Mouse (Mus musculus): ENCODE results near the gene Extl1. TPM values are rescaled to one million over a fixed set of nuclear protein-coding genes. Genes with fewer than 3 reads are reported as not detected.

Extl1 gene
- total RNA-seq, 2 experiments from 2014 or later = 44.7 to 46.5 TPM

DNA sequence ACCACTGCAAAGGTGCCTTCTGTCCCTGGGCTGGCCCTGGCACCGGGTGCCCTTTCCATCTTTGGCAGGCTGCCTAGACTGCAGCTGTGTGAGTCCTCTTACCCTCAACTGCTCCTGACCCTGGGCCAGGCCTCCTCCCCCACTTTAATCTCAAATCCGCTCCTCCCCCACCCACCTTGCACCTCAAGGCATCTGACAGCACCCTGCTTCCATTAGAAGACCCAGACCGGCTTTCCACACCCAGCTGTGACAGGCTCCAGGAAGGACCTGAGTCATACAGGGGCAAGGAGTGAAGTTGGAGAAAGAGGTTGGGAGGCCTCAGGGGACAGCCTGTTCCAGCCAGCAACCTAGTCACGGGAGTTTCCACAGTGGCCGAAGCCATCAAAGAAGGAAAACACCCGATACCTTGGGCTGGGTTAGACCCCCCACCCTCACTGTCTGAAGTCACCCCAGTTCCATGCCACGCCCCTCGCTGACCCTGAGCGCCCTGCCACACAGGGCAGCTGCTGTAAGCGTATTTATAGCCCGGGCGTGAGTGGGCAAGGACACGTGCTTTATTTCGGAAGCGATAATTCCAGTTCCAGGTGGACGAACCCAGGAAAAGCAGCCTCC, 27.7 kb downstream of the Extl1 start:
- no peak overlapping the region for H3K27ac ChIP-seq
- H3K4me3 ChIP-seq = no peak overlapping the region
- TF ChIP-seq CTCF (conservative IDR thresholded peaks at IDR 0.05) = no peak
- no peak for DNase-seq (ENCODE audit: low spot score in 2 of 2)

DNA sequence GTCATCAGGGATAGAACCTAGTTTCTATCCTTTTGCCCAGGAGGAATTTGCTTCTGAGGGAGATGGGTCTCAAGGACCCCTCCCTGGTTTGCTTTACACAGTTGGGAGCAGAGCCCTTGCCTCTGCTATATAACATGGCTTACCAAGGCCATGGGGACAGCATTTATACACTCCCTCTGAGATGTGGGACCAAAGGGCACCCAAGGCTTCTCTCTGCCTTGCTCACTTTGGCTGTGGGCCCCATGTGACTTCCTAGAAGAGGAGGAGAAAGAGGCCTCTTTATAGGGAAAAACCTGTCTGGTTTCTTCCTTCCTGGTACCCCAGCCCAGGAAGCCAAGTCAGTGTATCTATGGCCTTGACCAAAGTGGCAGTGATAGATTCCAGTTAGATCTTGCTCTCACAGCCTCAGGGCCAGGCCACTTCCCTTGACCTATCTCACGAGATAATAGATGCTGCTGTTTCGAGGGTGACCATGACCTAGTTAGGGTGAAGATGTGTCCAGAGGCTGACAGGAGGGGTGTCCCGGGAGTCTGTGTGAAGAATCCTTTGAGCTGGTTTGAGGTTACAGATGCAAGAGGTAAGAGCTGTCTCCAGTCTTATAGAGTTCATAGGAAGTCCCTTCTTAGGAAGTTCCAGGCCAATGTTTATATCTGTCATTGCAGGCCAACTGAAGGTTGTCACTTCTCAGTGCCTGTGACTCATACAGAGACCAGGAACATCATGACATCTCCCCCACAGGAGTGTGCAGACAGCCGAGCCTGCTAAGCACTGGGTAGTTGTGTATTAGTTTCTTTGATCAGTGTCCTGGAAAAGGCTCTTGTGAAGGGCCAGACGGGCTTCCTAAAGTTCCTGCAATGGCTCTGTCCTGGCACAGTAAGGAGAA, 29.9 kb downstream of the Extl1 start:
- DNase-seq (ENCODE audit: low spot score in 2 of 2) = no peak
- TF ChIP-seq CTCF (conservative IDR thresholded peaks at IDR 0.05) = no peak
- Histone ChIP-seq H3K27ac (no peak overlapping the region), H3K4me3 (no peak overlapping the region)

DNA sequence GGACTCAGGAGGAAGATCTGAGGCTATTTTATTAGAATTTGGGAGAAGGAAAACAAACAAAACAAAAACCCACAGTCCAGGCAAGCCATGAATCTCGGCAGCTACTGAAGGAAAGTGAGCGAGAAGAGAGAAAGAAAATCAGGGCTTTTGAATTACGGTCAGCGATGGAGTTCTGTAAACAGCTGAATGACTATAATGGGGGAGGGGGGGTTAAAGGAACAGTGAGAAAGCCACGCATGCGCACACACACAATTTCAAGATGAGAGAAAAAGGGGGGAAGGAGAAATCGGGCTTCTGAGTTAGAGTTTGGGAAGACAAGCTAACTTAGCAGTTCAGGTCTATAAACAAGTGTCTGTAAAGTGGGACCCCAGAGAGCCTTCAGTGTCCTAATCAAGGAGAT, 30.7 kb downstream of the Extl1 start:
- no peak overlapping the region for H3K27ac ChIP-seq
- H3K4me3 ChIP-seq = no peak overlapping the region
- DNase-seq (ENCODE audit: low spot score in 2 of 2) = no peak
- no peak for TF ChIP-seq CTCF (conservative IDR thresholded peaks at IDR 0.05)

DNA sequence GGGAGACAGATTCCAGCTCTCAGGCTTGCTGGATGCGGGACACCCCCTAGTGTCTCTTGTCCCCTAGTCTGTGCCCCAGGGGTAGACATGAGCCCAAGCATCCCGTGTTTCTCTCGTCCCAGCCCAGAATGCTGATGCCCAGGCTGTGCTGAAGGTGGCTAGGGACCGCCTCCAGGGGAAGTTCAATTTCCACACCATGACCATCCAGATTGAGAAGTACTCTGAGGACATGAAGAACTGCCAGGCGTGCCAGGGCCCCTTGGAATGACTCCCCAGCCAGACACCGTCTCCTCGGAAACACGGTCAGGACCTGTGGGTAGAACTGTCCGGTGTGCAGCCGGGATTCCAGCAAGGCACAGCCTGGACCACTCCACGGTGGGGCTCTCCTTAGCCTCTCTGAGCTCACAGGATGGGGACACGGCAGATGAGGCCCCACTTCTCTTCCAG, 31.4 kb downstream of the Extl1 start:
- no peak for DNase-seq (ENCODE audit: low spot score in 2 of 2)
- TF ChIP-seq CTCF (conservative IDR thresholded peaks at IDR 0.05) = no peak
- Histone ChIP-seq H3K27ac (no peak overlapping the region), H3K4me3 (no peak overlapping the region)

DNA sequence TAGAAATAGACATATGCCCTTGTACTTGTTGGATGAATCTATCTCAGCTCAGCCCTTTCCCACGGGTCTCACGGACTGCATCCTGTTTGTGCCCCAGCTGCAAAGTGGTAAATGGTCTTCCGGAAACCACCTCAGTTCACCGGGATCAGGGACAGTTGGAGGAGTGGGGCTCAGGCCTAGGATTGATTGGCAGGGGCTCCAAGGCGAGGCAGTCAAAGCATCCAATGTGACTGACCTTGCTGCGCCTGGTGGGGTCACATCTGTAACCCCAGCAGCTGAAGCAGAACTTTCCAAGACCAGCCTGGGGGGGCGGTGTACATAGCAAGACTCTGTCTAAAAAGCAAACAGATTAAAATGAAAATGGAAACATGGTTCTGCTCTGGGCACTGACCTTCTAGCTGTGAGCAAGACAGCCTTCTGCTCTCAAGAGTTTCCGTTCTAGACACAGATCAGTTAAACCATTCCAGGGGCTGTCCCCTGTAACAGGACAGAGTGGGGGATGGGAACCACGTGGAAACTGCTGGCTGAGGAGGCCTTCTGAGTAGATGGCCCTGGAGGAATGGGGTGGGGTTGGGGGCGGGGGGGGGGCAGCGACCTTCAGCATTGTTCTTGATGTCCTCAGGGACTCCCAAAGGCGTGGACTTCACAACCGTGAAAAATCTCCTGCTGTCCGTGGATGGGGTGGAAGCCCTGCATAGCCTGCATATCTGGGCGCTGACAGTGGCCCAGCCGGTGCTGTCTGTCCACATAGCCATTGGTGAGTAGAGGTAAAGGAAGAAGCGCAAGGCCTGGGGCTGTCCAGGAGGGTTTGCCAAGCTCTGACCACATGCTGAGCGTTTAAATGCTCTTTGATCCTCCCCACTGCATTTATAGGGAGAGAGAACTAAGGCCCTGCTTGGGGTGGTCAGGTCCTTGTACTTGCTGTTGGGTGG, 32.1 kb downstream of the Extl1 start:
- Histone ChIP-seq H3K27ac (no peak overlapping the region), H3K4me3 (no peak overlapping the region)
- DNase-seq (ENCODE audit: low spot score in 2 of 2) = no peak
- TF ChIP-seq CTCF (conservative IDR thresholded peaks at IDR 0.05) = no peak

DNA sequence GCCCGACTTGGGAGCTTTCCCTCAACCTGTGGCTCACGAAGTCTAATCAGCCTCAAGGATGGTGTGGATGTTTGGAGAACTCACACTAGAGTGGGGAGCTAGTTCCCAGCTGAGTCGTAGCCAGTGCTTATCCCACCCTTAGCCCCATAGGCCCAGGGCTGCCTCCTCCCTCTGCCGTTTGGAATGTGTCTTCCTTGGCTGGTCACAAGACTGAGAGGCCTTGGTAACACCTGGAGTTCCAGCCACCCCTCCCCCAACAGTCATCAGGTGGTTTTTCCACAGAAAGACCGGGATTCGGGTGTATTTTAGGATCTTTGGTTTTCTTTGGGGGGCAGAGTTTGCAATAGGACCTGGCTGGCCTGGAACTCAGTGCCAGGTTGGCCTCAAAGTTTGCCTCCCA, 33.0 kb downstream of the Extl1 start:
- DNase-seq (ENCODE audit: low spot score in 2 of 2) = no peak
- TF ChIP-seq CTCF (conservative IDR thresholded peaks at IDR 0.05) = no peak
- no peak overlapping the region for H3K27ac ChIP-seq
- H3K4me3 ChIP-seq = no peak overlapping the region

DNA sequence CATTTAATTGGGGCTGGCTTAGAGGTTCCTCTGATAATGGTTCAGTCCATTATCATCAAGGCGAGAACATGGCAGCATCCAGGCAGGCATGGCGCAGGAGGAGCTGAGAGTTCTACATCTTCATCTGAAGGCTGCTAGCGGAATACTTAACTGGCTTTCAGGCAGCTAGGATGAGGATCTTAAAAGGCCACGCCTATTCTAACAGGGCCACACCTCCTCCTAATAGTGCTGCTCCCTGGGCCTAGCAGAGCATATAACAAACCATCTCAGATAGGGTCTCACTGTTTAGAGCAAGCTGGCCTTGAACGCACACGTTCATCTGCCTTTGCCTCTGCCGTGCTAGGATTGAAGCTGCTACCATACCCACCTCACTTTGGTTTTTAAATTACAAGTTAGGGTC, 33.8 kb downstream of the Extl1 start:
- H3K27ac ChIP-seq = no peak overlapping the region
- no peak for TF ChIP-seq CTCF (conservative IDR thresholded peaks at IDR 0.05)
- no peak overlapping the region for H3K4me3 ChIP-seq
- no peak for DNase-seq (ENCODE audit: low spot score in 2 of 2)

DNA sequence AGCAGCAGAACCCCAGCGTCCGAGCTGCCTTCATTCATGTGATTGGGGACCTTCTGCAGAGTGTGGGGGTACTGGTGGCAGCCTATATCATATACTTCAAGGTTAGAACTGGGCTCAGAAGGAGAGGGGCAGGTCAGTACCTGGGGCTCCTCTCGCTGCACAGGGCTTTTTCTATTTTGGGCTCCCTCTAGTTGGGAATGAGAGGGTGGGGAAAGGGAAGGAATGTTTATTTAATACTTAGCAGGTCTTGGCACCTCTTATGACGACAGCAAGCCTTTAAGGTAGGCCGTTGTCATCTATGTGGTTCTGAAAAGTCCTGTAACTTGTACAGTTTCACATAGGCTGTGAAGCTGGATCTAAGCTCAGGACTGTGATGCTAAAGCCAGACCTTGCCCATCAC, 35.1 kb downstream of the Extl1 start:
- no peak overlapping the region for H3K27ac ChIP-seq
- TF ChIP-seq CTCF (conservative IDR thresholded peaks at IDR 0.05) = no peak
- no peak for DNase-seq (ENCODE audit: low spot score in 2 of 2)
- H3K4me3 ChIP-seq = no peak overlapping the region

DNA sequence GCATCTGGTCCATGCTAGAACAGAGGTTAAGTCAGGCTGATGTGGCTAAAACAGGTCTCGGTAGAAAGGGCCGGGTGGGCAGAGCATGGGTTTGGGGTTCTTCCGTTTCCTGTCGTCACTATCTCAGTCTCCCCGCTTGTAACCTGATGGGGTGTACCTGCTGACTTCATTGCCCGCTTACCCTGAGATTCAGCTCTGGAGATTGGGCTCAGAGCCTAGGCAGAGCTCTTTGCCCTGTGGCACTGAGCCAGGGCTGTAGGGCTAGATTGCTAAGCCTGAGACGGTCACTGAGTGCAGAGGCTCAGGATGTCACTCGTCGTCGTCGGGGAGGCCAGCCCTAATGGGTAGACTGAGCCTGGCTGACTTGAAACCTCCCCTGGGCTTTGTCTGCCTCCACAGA, 35.6 kb downstream of the Extl1 start:
- H3K4me3 ChIP-seq = no peak overlapping the region
- no peak for TF ChIP-seq CTCF (conservative IDR thresholded peaks at IDR 0.05)
- no peak for DNase-seq (ENCODE audit: low spot score in 2 of 2)
- no peak overlapping the region for H3K27ac ChIP-seq

DNA sequence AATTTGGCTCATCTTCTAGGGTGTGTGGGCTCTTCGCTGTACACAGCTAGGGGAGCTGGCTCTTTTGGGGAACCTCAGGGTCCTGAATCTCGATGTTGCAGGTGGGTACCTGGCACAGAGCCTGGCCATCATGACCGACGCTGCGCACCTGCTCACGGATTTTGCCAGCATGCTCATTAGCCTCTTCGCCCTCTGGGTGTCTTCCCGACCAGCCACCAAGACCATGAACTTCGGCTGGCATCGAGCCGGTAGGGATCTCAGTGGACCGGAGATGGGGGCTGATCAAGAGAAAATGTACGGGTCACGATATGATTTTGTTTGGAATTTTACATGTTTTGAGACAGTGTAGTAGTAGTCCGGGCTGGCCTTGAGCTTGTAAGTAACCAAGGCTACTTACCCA, 37.8 kb downstream of the Extl1 start:
- no peak for TF ChIP-seq CTCF (conservative IDR thresholded peaks at IDR 0.05)
- Histone ChIP-seq H3K4me3 (no peak overlapping the region), H3K27ac (no peak overlapping the region)
- no peak for DNase-seq (ENCODE audit: low spot score in 2 of 2)

DNA sequence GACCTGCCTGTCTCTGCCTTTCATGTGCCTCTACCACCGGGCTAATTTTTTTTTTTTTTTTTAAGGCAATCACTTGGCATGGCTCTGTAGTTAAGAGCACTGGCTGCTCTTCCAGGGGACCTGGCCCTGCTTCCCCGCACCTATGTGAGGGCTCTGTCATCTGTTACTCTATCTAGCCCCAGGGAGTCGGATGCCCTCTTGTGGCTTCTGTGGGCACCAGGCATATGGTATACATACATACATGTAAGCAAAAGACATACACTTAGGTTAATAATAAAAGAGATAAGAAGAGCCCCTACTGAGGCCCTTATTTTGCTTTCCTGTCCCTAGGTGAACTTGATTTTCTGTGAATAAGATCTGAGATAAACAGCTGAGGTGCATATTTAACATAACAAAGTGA, 39.0 kb downstream of the Extl1 start:
- H3K27ac ChIP-seq = no peak overlapping the region
- DNase-seq (ENCODE audit: low spot score in 2 of 2) = no peak
- no peak overlapping the region for H3K4me3 ChIP-seq
- peak; percentile 11; the same call in 1 of the 2 replicates for TF ChIP-seq CTCF (conservative IDR thresholded peaks at IDR 0.05)

DNA sequence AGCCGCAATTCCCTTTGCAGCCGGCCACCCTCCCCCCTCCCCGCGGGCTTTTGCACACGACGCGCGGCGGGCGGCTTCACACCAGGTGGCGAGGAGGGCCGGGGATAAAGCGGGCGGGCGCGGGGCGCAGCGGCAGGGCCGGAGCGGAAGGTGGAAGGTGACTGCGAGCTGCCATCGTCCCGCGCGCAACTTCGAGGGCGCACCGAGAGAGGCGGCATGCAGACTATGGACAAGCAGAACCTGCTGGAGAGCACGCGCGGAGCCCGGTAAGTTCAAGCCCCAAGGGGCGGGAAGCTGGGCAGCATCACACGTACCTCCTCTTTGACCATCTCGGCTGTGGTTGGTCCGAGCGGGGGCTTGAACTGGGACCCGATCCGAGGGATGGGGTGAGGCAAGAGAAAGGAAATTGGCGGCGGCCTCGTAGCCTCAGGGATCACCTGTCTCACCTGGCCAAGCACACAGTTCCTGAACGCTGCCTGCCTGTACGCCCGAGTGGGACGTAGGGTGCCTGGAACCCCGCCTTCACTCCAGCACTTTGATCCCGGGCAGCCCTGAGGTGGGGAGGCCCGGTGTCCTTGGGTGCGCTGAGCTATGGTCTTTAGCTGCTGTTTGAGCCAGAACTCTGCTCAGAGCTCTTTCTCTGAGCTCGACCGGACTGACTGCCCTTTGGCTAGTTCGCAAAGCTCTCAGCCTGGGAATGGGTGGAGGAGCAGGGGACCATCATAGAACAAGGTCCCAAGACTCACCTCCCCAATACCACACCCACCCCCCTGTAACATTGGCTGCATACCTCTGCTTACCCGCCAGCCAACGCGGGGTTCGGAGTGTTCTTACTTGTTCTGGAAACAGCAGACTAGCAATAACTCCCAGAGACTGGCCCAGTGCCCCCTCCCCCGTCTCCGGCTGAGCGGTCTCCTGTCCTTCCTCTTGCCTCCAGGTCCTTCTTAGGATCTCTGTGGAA, 40.3 kb downstream of the Extl1 start, which contains the start of gene Slc30a2:
Gene Slc30a2 (plus strand): TSS at position 111 of the 961 bp plus-strand sequence.
- TF ChIP-seq CTCF (conservative IDR thresholded peaks at IDR 0.05) = no peak
- no peak within 1 kb of the TSS for H3K27ac ChIP-seq
- peak within 1 kb of the TSS; percentile 13; the same call in 1 of the 2 replicates for H3K4me3 ChIP-seq
- no peak for DNase-seq (ENCODE audit: low spot score in 2 of 2)
